Mouse (Mus musculus) myocyte (in vitro differentiated cells): ENCODE data around the gene Fam20b.
A peak's percentile ranks its signal among the peaks of the same experiment; 100 is the strongest.

ENCODE experiments used
- MYOG ChIP-seq, 3 experiments: IDR thresholded peaks; one replicate each; pipeline ENCODE4 v1.6.1; 2011; ENCODE audit warnings: control low read depth in 2 of 3, low read depth in 2 of 3, mild to moderate bottlenecking in 2 of 3; ENCODE audit not compliant: insufficient read length in 2 of 3, control insufficient read depth in 1 of 3, insufficient read depth in 1 of 3
- POLR2A ChIP-seq: IDR thresholded peaks from one replicate; pipeline ENCODE4 v1.6.1; 2011; ENCODE audit warnings: low read depth, mild to moderate bottlenecking, control low read depth, moderate library complexity; ENCODE audit not compliant: insufficient read length
- TCF3 ChIP-seq: IDR thresholded peaks from one replicate; pipeline ENCODE4 v1.6.1; 2011; ENCODE audit warnings: low read depth, control low read depth; ENCODE audit not compliant: insufficient read length
- USF1 ChIP-seq: IDR thresholded peaks from one replicate; pipeline ENCODE4 v1.6.1; 2011; ENCODE audit warnings: low read depth, mild to moderate bottlenecking, control low read depth, moderate library complexity

DNA sequence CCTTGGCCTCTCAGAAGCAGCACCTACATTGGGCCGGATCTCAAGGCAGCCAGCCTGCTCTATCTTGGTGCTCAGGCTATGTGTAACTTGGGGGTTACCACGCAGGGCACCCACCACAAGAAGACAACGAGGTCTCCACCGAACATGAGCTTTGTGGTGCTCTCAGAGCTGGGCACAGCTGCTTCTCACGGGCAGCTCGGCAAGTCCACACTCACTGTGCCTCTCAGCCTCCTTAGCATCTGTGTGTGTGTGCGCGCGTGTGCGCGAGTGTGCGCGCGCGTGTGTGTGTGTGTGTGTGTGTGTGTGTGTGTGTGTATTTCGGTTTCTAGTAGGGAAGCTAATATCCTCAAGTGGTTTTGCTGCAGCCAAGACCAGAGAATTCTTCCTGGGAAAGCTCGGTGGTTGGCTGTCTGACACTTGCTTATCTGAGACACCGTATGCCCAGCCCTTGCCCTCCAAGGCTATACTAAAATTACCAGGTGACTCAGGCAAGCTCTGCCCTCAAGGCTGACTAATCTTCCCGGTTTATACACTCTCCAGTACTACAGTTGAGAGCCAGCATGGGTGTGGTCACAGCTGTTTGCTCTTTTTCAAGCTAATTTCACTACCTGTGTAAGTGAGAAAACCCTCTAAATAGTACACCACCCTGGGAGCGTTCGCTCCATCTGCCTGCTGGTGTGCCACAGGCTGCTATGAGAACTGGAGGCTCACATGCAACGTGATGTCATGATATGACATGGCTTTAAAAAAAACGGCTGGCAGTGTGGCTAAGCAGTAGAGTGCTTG lies 51.6 kb downstream of the Fam20b start:
- no peak for TF ChIP-seq POLR2A
- TF ChIP-seq USF1, result no peak
- TF ChIP-seq TCF3, result no peak
- TF ChIP-seq MYOG (IDR thresholded peaks at IDR 0.05; ENCODE audit: control insufficient read depth in 1 of 3, insufficient read depth in 1 of 3, insufficient read length in 2 of 3, low read depth in 2 of 3), result peak; percentile 63 to 82 (median 67)
